In genomic region chr9:65345854-65346475, GRCm38 (mm10) we compare ENCODE assay signal across 1 mouse cellular context.
A peak's percentile ranks its signal among the peaks of the same experiment; 100 is the strongest.
TF ChIP-seq lines count a peak whose summit lies in the region.

Gene Pdcd7 (plus strand): TSS chr9:65346104.

TF ChIP-seq in CH12.LX, 34 proteins besides CTCF, POLR2A, EP300 and RAD21 (continued from another document):
- TF ChIP-seq ZKSCAN1 (IDR thresholded peaks at IDR 0.05; ENCODE audit: borderline replicate concordance, low read depth, low read length), result no peak
- peak; percentile 59 for TF ChIP-seq IRF4 (IDR thresholded peaks at IDR 0.05; ENCODE audit: low read depth, low read length)
- TF ChIP-seq USF2 (conservative IDR thresholded peaks at IDR 0.05; ENCODE audit: low read depth, low read length), result no peak
- TF ChIP-seq TCF12 (IDR thresholded peaks at IDR 0.05; ENCODE audit: low read depth, low read length), result peak; percentile 73
- TF ChIP-seq JUN (IDR thresholded peaks at IDR 0.05; ENCODE audit: insufficient read depth, low read depth, low read length), result peak; percentile 27
- no peak for TF ChIP-seq JUND (conservative IDR thresholded peaks at IDR 0.05; ENCODE audit: low read depth, low read length)
- TF ChIP-seq CHD2 (IDR thresholded peaks at IDR 0.05; ENCODE audit: low read length), result no peak
- TF ChIP-seq USF1 (IDR thresholded peaks at IDR 0.05; ENCODE audit: low read depth, low read length), result no peak
- no peak; the same call in 1 of the 2 replicates for TF ChIP-seq CHD1 (IDR thresholded peaks at IDR 0.05; ENCODE audit: low read depth, low read length)
- TF ChIP-seq TBP (conservative IDR thresholded peaks at IDR 0.05; ENCODE audit: low read depth, low read length), result peak; percentile 88
- TF ChIP-seq MEF2A (IDR thresholded peaks at IDR 0.05; ENCODE audit: borderline replicate concordance, low read depth, low read length), result peak; percentile 36; the same call in 1 of the 2 replicates
TF ChIP-seq in CH12.LX: peak in this region for 16.
